Mouse (Mus musculus) lung, adult 2 months (tissue): ENCODE data around the gene Copg2.

Experiments used
- CTCF ChIP-seq: fragments of 200-500 bp; IDR thresholded peaks from 2 replicates; pipeline ENCODE4 v1.5.1; 2011; ENCODE audit warnings: mild to moderate bottlenecking, low read length, control low read depth; ENCODE audit not compliant: insufficient read depth
- POLR2A ChIP-seq: fragments of 200-500 bp; IDR thresholded peaks from 2 replicates; pipeline ENCODE4 v1.6.1; 2011; ENCODE audit warnings: low read depth, mild to moderate bottlenecking, control low read depth, low read length, borderline replicate concordance; ENCODE audit errors: extremely low read depth

GRCm38 (mm10) chr6:30907970-30908369, 11.4 kb upstream of the Copg2 start:
- no peak for TF ChIP-seq CTCF
- TF ChIP-seq POLR2A = no peak
